Mouse (Mus musculus): ENCODE measurements around the gene Cks2. TPM values are rescaled to one million over a fixed set of nuclear protein-coding genes. Genes with fewer than 3 reads are reported as not detected.
A peak's percentile ranks its signal among the peaks of the same experiment; 100 is the strongest.
"Not testable (repeated sequence)": the region's sequence is repeated elsewhere in the genome, so short reads cannot be mapped to it uniquely, and the experiment has no call there.

Gene Cks2
- polyA plus RNA-seq, 1 experiment from 2014 or later = 298 TPM

GRCm38 (mm10) chr13:51628273-51628848 lies 16.7 kb upstream of the Cks2 start:
- Histone ChIP-seq H3K4me2 (replicated peaks; ENCODE audit: low read depth, low read length) (no peak overlapping the region), H3K9me3 (ENCODE audit: control insufficient read depth, low read length) (no peaks in the 10 kb centered on the region), H3K27ac (ENCODE audit: low read depth, low read length) (no peak overlapping the region), H3K9ac (ENCODE audit: low read depth, low read length) (no peak overlapping the region), H3K36me3 (ENCODE audit: control insufficient read depth, insufficient read depth, low read length) (no peaks in the 10 kb centered on the region), H3K4me3 (ENCODE audit: low read depth, low read length) (no peak overlapping the region), H3K4me1 (replicated peaks; ENCODE audit: control insufficient read depth, insufficient read depth, low read length) (no peaks in the 10 kb centered on the region), H3K27me3 (ENCODE audit: control insufficient read depth, insufficient read depth, low read length) (no peaks in the 10 kb centered on the region)
- DNase-seq (ENCODE audit: low spot score) = no peak
- WGBS = 82% methylated on average over 6 of the region's 6 CpGs
- ATAC-seq (ENCODE audit: low FRiP score) = no peak

GRCm38 (mm10) chr13:51631354-51631992 lies 13.6 kb upstream of the Cks2 start:
- no peaks in the 10 kb centered on the region for H3K4me1 ChIP-seq (replicated peaks; ENCODE audit: control insufficient read depth, insufficient read depth, low read length)
- no peaks in the 10 kb centered on the region for H3K27me3 ChIP-seq (ENCODE audit: control insufficient read depth, insufficient read depth, low read length)
- no peak overlapping the region for H3K4me3 ChIP-seq (ENCODE audit: low read depth, low read length)
- H3K4me2 ChIP-seq (replicated peaks; ENCODE audit: low read depth, low read length) = no peak overlapping the region
- DNase-seq (ENCODE audit: low spot score) = no peak
- no peak overlapping the region for H3K27ac ChIP-seq (ENCODE audit: low read depth, low read length)
- no peak overlapping the region for H3K9ac ChIP-seq (ENCODE audit: low read depth, low read length)
- no peaks in the 10 kb centered on the region for H3K9me3 ChIP-seq (ENCODE audit: control insufficient read depth, low read length)
- H3K36me3 ChIP-seq (ENCODE audit: control insufficient read depth, insufficient read depth, low read length) = no peaks in the 10 kb centered on the region
- WGBS = 80% methylated on average over 15 of the region's 15 CpGs
- no peak for ATAC-seq (ENCODE audit: low FRiP score)

GRCm38 (mm10) chr13:51632560-51633218 lies 12.3 kb upstream of the Cks2 start:
- Histone ChIP-seq H3K27me3 (ENCODE audit: control insufficient read depth, insufficient read depth, low read length) (no peaks in the 10 kb centered on the region), H3K27ac (ENCODE audit: low read depth, low read length) (no peak overlapping the region), H3K36me3 (ENCODE audit: control insufficient read depth, insufficient read depth, low read length) (no peaks in the 10 kb centered on the region), H3K4me3 (ENCODE audit: low read depth, low read length) (no peak overlapping the region), H3K4me2 (replicated peaks; ENCODE audit: low read depth, low read length) (no peak overlapping the region), H3K4me1 (replicated peaks; ENCODE audit: control insufficient read depth, insufficient read depth, low read length) (no peaks in the 10 kb centered on the region), H3K9me3 (ENCODE audit: control insufficient read depth, low read length) (no peaks in the 10 kb centered on the region), H3K9ac (ENCODE audit: low read depth, low read length) (no peak overlapping the region)
- WGBS = 85% methylated on average over 5 of the region's 5 CpGs
- no peak for ATAC-seq (ENCODE audit: low FRiP score)
- no peak for DNase-seq (ENCODE audit: low spot score)

GRCm38 (mm10) chr13:51635384-51635783 lies 9.6 kb upstream of the Cks2 start:
- not testable (repeated sequence) for H3K27ac ChIP-seq (ENCODE audit: low read depth, low read length); H3K9ac ChIP-seq (ENCODE audit: low read depth, low read length); H3K4me2 ChIP-seq (replicated peaks; ENCODE audit: low read depth, low read length); H3K4me1 ChIP-seq (replicated peaks; ENCODE audit: control insufficient read depth, insufficient read depth, low read length); H3K36me3 ChIP-seq (ENCODE audit: control insufficient read depth, insufficient read depth, low read length); H3K4me3 ChIP-seq (ENCODE audit: low read depth, low read length); H3K27me3 ChIP-seq (ENCODE audit: control insufficient read depth, insufficient read depth, low read length); ATAC-seq (ENCODE audit: low FRiP score); DNase-seq (ENCODE audit: low spot score); H3K9me3 ChIP-seq (ENCODE audit: control insufficient read depth, low read length)
- WGBS = 93% methylated on average over 3 of the region's 9 CpGs

- no peak overlapping the region for H3K9ac ChIP-seq (ENCODE audit: low read depth, low read length)
- DNase-seq (ENCODE audit: low spot score) (no peak), ATAC-seq (ENCODE audit: low FRiP score) (no peak)
- H3K27me3 ChIP-seq (ENCODE audit: control insufficient read depth, insufficient read depth, low read length) = no peaks in the 10 kb centered on the region
- H3K4me3 ChIP-seq (ENCODE audit: low read depth, low read length) = no peak overlapping the region
- no peaks in the 10 kb centered on the region for H3K9me3 ChIP-seq (ENCODE audit: control insufficient read depth, low read length)
- no peak overlapping the region for H3K27ac ChIP-seq (ENCODE audit: low read depth, low read length)
- no peaks in the 10 kb centered on the region for H3K36me3 ChIP-seq (ENCODE audit: control insufficient read depth, insufficient read depth, low read length)
- 88% methylated on average over 4 of the region's 4 CpGs for WGBS
- H3K4me2 ChIP-seq (replicated peaks; ENCODE audit: low read depth, low read length) = no peak overlapping the region
- H3K4me1 ChIP-seq (replicated peaks; ENCODE audit: control insufficient read depth, insufficient read depth, low read length) = no peaks in the 10 kb centered on the region
Observed at GRCm38 (mm10) chr13:51638958-51639357, 6.1 kb upstream of the Cks2 start.

GRCm38 (mm10) chr13:51641424-51641823 lies 3.6 kb upstream of the Cks2 start:
- H3K27me3 ChIP-seq (ENCODE audit: control insufficient read depth, insufficient read depth, low read length) = no peaks in the 10 kb centered on the region
- WGBS = 92% methylated on average over 3 of the region's 3 CpGs
- H3K9me3 ChIP-seq (ENCODE audit: control insufficient read depth, low read length) = no peaks in the 10 kb centered on the region
- no peak overlapping the region for H3K9ac ChIP-seq (ENCODE audit: low read depth, low read length)
- no peak for ATAC-seq (ENCODE audit: low FRiP score)
- H3K27ac ChIP-seq (ENCODE audit: low read depth, low read length) = no peak overlapping the region
- no peaks in the 10 kb centered on the region for H3K4me1 ChIP-seq (replicated peaks; ENCODE audit: control insufficient read depth, insufficient read depth, low read length)
- H3K4me2 ChIP-seq (replicated peaks; ENCODE audit: low read depth, low read length) = no peak overlapping the region
- DNase-seq (ENCODE audit: low spot score) = no peak
- H3K36me3 ChIP-seq (ENCODE audit: control insufficient read depth, insufficient read depth, low read length) = no peaks in the 10 kb centered on the region
- no peak overlapping the region for H3K4me3 ChIP-seq (ENCODE audit: low read depth, low read length)

GRCm38 (mm10) chr13:51642171-51642778 lies 2.8 kb upstream of the Cks2 start:
- Histone ChIP-seq H3K9me3 (ENCODE audit: control insufficient read depth, low read length) (no peaks in the 10 kb centered on the region), H3K36me3 (ENCODE audit: control insufficient read depth, insufficient read depth, low read length) (no peaks in the 10 kb centered on the region), H3K27me3 (ENCODE audit: control insufficient read depth, insufficient read depth, low read length) (no peaks in the 10 kb centered on the region), H3K4me3 (ENCODE audit: low read depth, low read length) (no peak overlapping the region), H3K27ac (ENCODE audit: low read depth, low read length) (no peak overlapping the region), H3K4me1 (replicated peaks; ENCODE audit: control insufficient read depth, insufficient read depth, low read length) (no peaks in the 10 kb centered on the region; the same call in 1 of the 2 replicates), H3K4me2 (replicated peaks; ENCODE audit: low read depth, low read length) (no peak overlapping the region), H3K9ac (ENCODE audit: low read depth, low read length) (no peak overlapping the region)
- ATAC-seq (ENCODE audit: low FRiP score) = no peak
- 39% methylated on average over 11 of the region's 11 CpGs for WGBS
- DNase-seq (ENCODE audit: low spot score) = no peak

GRCm38 (mm10) chr13:51643924-51644828 lies 856 bp upstream of the Cks2 start:
- Histone ChIP-seq H3K4me3 (ENCODE audit: low read depth, low read length) (peak overlapping the region; percentile 85), H3K4me1 (replicated peaks; ENCODE audit: control insufficient read depth, insufficient read depth, low read length) (no peaks in the 10 kb centered on the region; the same call in 1 of the 2 replicates), H3K27ac (ENCODE audit: low read depth, low read length) (no peak overlapping the region), H3K9me3 (ENCODE audit: control insufficient read depth, low read length) (no peaks in the 10 kb centered on the region), H3K27me3 (ENCODE audit: control insufficient read depth, insufficient read depth, low read length) (no peaks in the 10 kb centered on the region), H3K9ac (ENCODE audit: low read depth, low read length) (peak overlapping the region; percentile 62), H3K36me3 (ENCODE audit: control insufficient read depth, insufficient read depth, low read length) (no peaks in the 10 kb centered on the region), H3K4me2 (replicated peaks; ENCODE audit: low read depth, low read length) (peak overlapping the region; percentile 52)
- DNase-seq (ENCODE audit: low spot score) (no peak), ATAC-seq (ENCODE audit: low FRiP score) (peak; percentile 34)
- WGBS = 55% methylated on average over 20 of the region's 20 CpGs
